Mouse (Mus musculus) adrenal gland, postnatal 25 days (tissue): Measurements from ENCODE around the gene Lhfpl2. TPM values are rescaled to one million over a fixed set of nuclear protein-coding genes. Genes with fewer than 3 reads are reported as not detected.

Experiments
- DNase-seq: peaks from one replicate; pipeline ENCODE4 v3.0.0; 2021; ENCODE audit warnings: mixed read lengths
- total RNA-seq: library from RNA; stranded (reverse); gene quantifications from 2 replicates; pipeline ENCODE4 v1.2.3, GENCODE M21; 2021

Lhfpl2 gene
- total RNA-seq, 1 experiment from 2014 or later: 38.2 TPM

GRCm38 (mm10) chr13:94140446-94140845 is 82.8 kb downstream of the Lhfpl2 start:
- DNase-seq: no peak

GRCm38 (mm10) chr13:94143063-94143652 is 85.6 kb downstream of the Lhfpl2 start:
- DNase-seq: peak; percentile 55

DNA sequence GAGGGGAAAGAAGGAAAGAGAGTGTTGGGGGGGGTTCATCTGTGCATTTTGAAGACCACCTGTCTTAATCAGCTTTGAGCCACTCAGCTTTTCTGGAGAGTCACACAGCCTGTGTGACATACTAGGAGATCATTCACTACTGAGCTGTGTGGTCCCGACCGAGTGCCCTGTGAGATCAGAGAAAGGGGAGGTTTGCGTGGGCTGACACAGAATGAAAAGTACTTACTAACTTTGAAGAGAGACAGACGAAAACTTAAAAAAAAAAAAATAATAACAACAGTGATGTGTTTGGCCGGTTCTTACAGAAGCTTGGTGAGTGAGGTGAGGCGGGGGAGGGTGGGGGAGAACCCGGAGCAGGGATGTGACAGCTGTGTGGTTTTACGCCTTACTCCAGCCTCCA is 86.9 kb downstream of the Lhfpl2 start:
- DNase-seq: no peak

DNA sequence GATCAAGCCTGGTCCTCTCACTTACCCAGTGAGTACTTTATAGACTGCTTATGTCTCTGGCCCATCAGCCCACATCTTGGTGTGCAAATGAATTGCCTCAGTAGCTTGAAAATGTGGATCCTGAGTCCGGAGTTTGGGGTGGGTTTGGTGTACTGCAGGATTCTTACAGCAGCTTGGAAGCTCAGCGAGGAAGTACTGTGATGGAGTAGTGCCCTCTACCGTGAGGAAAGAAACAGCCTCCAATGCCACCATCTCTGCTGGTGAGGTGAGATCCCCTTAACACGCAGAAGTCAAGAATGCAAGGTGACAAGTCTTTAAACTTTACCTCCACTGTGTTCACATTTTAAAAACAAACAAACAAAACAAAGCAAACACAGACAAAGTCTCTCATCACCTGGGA is 89.7 kb downstream of the Lhfpl2 start:
- no peak for DNase-seq

DNA sequence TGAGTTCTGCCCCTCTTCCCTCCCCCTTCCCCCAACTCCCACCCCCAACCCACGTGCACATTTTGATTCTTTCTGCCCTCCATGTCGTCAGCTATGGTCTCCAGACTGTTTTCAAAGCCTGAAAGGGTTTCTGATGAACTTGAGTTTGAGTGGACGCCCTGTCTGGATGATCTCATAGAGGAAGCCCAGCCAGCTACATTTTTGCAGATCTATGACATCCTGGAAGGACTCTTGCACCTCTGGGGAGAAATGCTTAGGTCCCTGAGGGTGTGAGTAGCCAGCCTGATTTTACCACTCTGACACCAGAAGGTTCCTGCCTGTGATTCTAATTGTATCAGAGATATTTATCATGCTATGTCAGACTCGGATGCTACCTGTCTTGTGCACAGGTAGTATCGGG is 91.4 kb downstream of the Lhfpl2 start:
- DNase-seq: no peak

DNA sequence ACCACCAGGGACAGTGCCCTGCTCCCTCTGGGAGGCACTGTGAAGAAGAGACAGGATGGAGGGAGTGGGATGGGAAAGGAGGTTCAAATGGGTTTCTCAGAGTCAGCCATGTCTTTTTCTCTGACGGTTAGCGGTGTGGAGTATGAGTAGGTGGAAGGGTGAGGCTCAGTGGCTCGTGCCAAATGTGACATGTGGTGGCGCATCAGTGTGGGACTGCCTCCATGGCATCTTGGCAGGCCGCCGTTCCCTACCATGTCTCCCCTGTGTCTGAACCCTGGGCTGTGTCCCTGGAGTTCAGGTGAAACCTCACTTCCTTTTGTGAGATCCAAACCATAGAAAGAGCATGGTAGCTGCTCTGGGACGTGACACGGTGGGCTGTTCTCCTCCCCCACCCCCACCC is 92.2 kb downstream of the Lhfpl2 start:
- DNase-seq: no peak

GRCm38 (mm10) chr13:94151308-94151707 is 93.7 kb downstream of the Lhfpl2 start:
- DNase-seq: no peak

- no peak for DNase-seq
Observed at GRCm38 (mm10) chr13:94152836-94153235, 95.2 kb downstream of the Lhfpl2 start.

- no peak for DNase-seq
Observed at GRCm38 (mm10) chr13:94153658-94154057, 96.1 kb downstream of the Lhfpl2 start.

GRCm38 (mm10) chr13:94154512-94155296 is 97.1 kb downstream of the Lhfpl2 start:
- DNase-seq: peak; percentile 27

DNA sequence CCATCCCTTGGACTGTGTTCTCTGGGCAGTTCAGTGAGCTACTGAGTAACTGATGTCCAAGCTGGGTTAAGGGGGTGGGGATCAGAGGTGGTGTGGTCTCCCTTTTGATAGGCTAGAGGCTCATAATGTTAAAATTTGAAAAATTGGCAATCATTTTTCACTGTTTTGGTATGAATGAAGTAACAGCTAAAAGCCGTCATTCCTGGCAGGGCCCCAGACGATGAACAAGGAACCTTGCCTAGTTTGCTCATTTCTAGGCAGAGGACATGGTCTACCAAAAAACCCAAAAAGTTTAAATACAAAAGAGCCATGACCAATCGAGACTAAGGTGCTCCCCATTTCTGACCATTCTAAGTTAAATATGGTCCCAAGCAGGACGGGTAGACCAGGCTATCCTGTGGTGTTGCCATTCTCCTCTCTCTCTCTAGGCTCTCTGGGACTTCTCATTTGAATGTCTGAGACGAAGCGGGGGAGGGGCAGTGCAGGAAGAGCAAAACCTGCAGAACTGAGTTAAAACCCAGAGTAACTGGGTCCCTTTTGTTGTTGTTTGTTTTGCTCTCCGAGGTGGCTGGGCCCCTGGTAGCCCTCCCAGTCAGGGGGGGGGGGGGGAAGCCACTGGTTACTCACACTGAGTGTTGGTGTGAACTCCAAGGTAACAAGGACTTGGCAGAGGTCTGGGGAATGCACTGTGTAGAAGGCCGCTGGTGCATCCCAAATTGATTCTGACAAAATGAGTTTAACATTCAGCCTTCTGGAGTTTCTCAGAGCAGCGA is 98.2 kb downstream of the Lhfpl2 start:
- DNase-seq: peak; percentile 30

- no peak for DNase-seq
Observed at GRCm38 (mm10) chr13:94158864-94159477, 101.4 kb downstream of the Lhfpl2 start.

DNA sequence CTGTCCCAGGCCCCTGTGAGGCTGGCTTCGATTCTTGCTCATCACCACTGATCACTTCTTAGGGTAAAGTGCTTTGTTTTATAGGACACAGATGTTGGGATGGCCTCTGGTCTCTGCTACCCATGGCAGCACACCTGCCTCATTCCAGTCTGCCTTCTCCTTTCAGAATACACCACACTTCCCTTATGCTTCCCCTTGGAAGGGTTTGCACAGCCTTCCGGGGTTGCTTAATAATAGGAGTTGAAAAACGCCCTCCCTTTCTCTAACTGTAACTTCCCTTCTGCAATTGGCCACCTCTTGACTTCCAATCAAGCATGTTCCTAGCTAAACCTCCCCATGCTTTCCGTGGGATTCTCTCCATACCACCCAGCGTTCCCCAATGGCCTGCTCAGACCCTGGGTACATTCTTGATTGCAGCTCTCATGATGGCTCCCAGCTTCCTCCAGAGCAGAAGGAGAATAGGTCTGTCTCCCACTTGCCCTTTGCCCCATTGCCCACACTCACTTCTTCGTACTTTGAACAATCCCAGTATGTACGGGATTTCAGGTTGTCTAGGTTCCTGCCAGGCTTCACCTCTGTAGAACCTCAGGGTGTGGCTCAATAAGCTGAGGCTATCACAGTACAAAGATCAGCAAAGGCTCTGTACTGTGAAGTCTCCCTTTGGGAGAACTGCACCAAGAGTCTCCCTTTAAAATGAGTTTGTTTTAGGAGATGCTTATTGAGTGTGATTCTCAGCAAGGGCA is 102.1 kb downstream of the Lhfpl2 start:
- DNase-seq: no peak

DNA sequence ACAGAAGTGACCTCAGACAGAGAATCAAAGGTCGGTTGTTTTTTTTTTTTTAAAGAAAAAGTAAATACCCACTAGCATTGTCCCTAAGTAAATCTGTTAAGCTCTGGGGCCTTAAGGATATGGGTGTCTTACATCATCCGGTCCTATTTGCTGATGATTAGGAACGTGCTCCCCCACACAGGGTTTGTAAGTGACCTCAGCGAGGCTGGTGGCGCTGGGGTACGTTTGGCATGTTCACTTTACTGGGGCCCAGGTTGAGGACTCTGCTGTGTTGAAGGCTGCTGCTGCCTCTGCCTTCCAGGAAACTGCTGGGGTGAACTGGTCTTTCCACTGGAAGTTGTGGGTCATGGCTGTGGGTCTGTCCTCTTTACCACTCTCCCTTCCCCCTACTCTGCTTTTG is 106.9 kb downstream of the Lhfpl2 start:
- DNase-seq: no peak

DNA sequence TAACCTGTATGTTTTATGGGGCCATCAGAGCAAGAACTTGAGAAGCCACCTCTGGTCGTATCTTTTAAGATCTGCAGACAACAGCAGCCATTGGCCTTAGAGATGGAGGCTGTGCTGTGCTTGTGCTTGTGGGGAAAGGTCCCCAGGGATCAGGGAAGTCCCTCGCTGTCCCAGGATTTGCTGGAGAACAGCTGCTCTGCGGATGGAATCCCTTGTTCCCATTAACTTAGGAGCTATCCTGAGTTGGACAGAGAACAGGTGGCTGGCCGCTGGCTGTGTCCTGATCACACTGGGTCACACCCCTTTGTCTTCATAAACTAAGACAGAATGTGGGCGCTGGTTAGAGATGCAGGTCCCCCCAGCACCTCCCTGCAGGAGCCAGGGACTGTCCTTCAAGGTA is 110.7 kb downstream of the Lhfpl2 start:
- no peak for DNase-seq

DNA sequence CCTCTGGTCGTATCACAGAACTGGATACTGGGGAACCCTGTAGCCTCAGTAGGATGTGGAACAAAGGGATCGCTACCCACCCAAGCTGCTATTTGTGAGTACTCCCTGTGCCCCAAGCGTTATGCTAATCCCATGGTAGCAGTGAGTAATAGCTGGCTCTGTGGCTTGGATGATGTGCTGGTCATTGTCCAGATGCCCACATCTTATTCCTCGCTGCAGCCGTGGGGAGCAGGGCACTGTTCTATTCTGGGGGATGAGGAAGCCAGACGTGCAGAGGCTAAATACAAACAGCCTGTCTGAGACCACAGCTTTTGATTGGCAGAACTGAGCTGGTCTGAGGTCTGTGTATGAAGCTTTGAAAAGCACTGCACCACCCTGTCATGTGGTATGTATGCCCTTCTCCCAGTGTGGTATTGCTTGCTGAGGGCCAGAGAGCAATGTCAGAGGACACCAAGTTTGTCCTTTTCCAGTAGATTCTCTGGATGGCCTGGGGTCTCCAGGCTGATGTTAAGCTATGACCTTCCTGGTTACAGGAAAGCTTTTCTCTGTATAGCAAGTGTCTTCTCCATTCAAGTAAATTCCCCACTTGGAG is 111.8 kb downstream of the Lhfpl2 start:
- DNase-seq: no peak

- no peak for DNase-seq
Observed at GRCm38 (mm10) chr13:94171612-94172011, 114.0 kb downstream of the Lhfpl2 start.

DNA sequence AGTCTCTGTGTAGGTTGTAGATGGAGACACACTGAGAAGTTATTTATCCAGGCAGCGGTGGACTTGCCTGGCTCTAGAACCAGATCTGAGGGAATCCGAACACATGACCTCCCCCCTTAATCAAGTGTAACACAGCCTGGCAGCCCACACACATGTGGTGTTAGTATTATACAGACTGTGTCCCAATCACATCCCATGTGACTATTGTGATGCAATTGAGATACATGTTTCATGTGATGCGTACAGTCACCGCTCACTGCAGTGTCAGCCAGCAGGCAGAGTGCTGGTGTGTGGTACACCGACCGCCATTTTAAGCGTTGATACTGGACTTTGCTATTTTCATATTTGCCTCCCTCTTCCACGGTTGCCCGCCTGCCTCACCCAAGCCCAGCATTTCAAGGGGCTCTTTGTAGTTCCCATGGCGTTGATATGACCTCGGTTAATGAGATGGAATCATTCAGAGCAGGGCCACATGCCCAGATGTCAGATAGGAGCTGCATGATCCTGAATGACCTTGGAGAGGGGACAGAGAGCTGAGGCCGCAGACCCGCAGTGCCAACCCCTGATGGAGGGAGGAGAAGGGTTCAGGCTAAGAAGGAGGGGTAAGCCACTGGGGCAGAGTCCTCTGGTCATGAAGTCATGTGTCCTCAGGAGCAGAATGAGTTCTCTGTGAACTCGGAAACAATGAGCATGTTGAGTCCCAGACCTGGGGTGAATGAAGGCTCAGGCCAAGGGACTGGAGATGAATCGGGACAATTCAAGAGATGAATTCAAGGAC is 115.1 kb downstream of the Lhfpl2 start:
- DNase-seq: no peak

GRCm38 (mm10) chr13:94173633-94174576 is 116.3 kb downstream of the Lhfpl2 start:
- peak; percentile 75 for DNase-seq
